8 mouse cellular contexts compared by ENCODE assay signal in genomic region chr6:88193433-88194052, GRCm38 (mm10). TPM values are rescaled to one million over a fixed set of nuclear protein-coding genes. Genes with fewer than 3 reads are reported as not detected.
A peak's percentile ranks its signal among the peaks of the same experiment; 100 is the strongest.
DNase-seq lines count a peak whose midpoint lies in the region; TF ChIP-seq lines count a peak whose summit lies in the region.

Gene Gata2, plus strand, starts transcription at chr6:88193891.

- peak; percentile 50 for DNase-seq in adrenal gland, postnatal 25 days
- DNase-seq in heart, adult 11 months, result peak; percentile 96
- DNase-seq in kidney, adult 9 months, result peak; percentile 38
- peak; percentile 50 for DNase-seq in lung, postnatal 36 days
- DNase-seq in urinary bladder, postnatal 14 days (ENCODE audit: low spot score), result peak; percentile 66
- no peak for DNase-seq in right cerebral cortex, postnatal 4 days
- DNase-seq in cerebellum, adult 11 months, result no peak

- TF ChIP-seq CTCF in ES-Bruce4 (IDR thresholded peaks at IDR 0.05; ENCODE audit: low read depth, low read length), result peak; percentile 10

- H3K9me3 ChIP-seq in ES-Bruce4 (replicated peaks; ENCODE audit: control insufficient read depth, insufficient read depth, low read length, poor library complexity, severe bottlenecking), result no peaks in the 10 kb centered on the region

- H3K36me3 ChIP-seq in ES-Bruce4 (ENCODE audit: control insufficient read depth, insufficient read depth, low read length, poor library complexity, severe bottlenecking), result no peaks in the 10 kb centered on the region

- H3K4me3 ChIP-seq in ES-Bruce4 (ENCODE audit: low read depth, low read length), result peak within 1 kb of the TSS; percentile 45

- TF ChIP-seq POLR2A in ES-Bruce4 (IDR thresholded peaks at IDR 0.05; ENCODE audit: insufficient read depth, low read length), result no peak

- peaks cover 1% of the 10 kb centered on the region for H3K4me1 ChIP-seq in ES-Bruce4 (ENCODE audit: control insufficient read depth, insufficient read depth, low read length)

- no peak for TF ChIP-seq EP300 in ES-Bruce4 (IDR thresholded peaks at IDR 0.05; ENCODE audit: insufficient read depth, low read depth, low read length)

- peaks cover 41% of the 10 kb centered on the region for H3K27me3 ChIP-seq in ES-Bruce4 (ENCODE audit: control insufficient read depth, insufficient read depth, low read length, poor library complexity, severe bottlenecking)

- peak within 1 kb of the TSS; percentile 37 for H3K9ac ChIP-seq in ES-Bruce4 (ENCODE audit: low read depth, poor library complexity, severe bottlenecking)

- no peak within 1 kb of the TSS for H3K27ac ChIP-seq in ES-Bruce4 (ENCODE audit: insufficient read depth, low read length)

RNA-seq across cellular contexts. Expression of gene Gata2, which starts in this region (rescaled TPM):
- polyA plus RNA-seq in ES-Bruce4 (2011; ENCODE audit: insufficient read depth, insufficient read length, low read depth, missing spikeins), result 6.0 and 8.3 TPM in 2 replicates
- total RNA-seq in adrenal gland, postnatal 25 days (2021), result 25.6 and 37.7 TPM in 2 replicates

Comparison
In these comparisons a context has a peak if more than half of its experiments do, and no peak if none do; other contexts are left out.
1. DNase-seq: peak in adrenal gland, postnatal 25 days (single experiment), heart, adult 11 months (single experiment), kidney, adult 9 months (single experiment), lung, postnatal 36 days (single experiment) and urinary bladder, postnatal 14 days (single experiment); none in right cerebral cortex, postnatal 4 days (single experiment) and cerebellum, adult 11 months (single experiment).